Mouse (Mus musculus) embryonic fibroblast, embryonic 13.5 days (primary cell): ENCODE results near the gene Taf3.

Experiments used
- CTCF ChIP-seq: IDR thresholded peaks from 2 replicates; pipeline ENCODE4 v1.5.1; 2011; ENCODE audit warnings: mild to moderate bottlenecking, control low read depth, low read length, moderate library complexity, borderline replicate concordance; ENCODE audit not compliant: insufficient read depth
- POLR2A ChIP-seq: IDR thresholded peaks from 2 replicates; pipeline ENCODE4 v1.6.1; 2011; ENCODE audit warnings: low read depth, mild to moderate bottlenecking, control low read depth, low read length, moderate library complexity

GRCm38 (mm10) chr2:9970579-9970978 is 77.8 kb downstream of the Taf3 start:
- TF ChIP-seq CTCF (no peak), POLR2A (no peak)
